Mouse (Mus musculus) heart, postnatal 10 days (tissue): ENCODE data around the gene Klk5. TPM values are rescaled to one million over a fixed set of nuclear protein-coding genes. Genes with fewer than 3 reads are reported as not detected.

ENCODE experiments used
- DNase-seq, 2 experiments: peaks; one replicate each; pipeline ENCODE4 v3.0.0; 2021
- intact Hi-C: fragments of 180-260 bp; cut with DNase I; formaldehyde crosslinking; loops from one replicate; pipeline ENCODE4 v1.15.1; 2025
- total RNA-seq, 2 experiments: library from RNA; stranded (reverse); gene quantifications; 2 replicates each; pipeline ENCODE4 v1.2.3; 2021

Klk5 gene
- total RNA-seq: not detected

DNA sequence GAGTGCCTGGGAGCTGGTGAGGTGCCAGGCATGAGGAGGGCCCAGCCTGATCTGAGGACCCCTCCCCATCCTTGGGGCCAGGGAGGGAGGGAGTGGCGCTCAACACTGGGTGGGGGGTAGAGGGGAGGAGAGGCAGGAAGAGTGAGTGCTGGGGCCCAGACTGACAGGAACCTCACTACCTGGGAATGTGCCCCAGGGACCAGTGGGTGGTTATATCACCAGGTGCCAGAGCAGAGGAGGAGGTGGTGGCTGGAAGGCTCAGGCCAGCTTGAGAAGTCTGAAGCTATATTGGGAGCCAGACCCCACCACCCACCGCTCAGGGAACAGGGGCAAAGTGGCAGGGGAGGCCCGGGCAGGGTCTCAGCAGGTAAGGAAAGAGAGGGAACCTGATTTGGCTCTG is at the start of gene Klk5:
Klk5 (plus strand) TSS at position 271 of the 400 bp plus-strand sequence.
- intact Hi-C loops: no loop called here
- no peak for DNase-seq

GRCm38 (mm10) chr7:43796355-43796754 is 45.4 kb upstream of the Klk5 start:
- DNase-seq: peak; percentile 19 to 32
- intact Hi-C loops: no loop called here

- intact Hi-C loops: no loop called here
- DNase-seq: peak in 1 of 2 experiments; percentile 16
Observed at GRCm38 (mm10) chr7:43797333-43797769, 44.4 kb upstream of the Klk5 start, which contains the start of gene Klk8. Gene Klk8, plus strand, starts transcription at chr7:43797577.

GRCm38 (mm10) chr7:43797844-43798462 is 43.8 kb upstream of the Klk5 start:
- intact Hi-C loops: no loop called here
- peak; percentile 15 to 16 for DNase-seq

DNA sequence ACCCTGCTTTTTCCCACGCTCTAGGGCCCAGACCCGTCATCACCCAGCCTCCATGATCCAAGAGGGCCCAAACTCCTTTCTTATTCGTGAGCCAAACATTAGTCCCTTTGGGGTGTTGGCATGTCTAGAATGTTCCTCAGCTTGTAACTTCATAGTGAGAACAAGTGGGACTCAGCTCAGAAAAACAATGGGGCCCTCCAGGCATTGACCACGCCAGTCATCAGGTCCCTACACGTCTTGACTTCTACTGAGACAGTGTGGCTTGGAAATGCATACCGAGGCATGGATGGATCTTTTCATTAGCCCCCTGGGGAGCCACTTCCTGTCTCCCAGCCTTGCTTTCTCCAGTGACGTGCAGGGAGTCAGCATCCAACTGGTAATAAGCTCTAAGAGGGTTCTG is 41.9 kb upstream of the Klk5 start:
- no peak for DNase-seq
- intact Hi-C loops: no loop called here

- DNase-seq: no peak
- intact Hi-C loops: no loop called here
Observed at GRCm38 (mm10) chr7:43810994-43811393, 30.8 kb upstream of the Klk5 start, which contains the start of gene Klk7. Gene Klk7, plus strand, starts transcription at chr7:43811294.

DNA sequence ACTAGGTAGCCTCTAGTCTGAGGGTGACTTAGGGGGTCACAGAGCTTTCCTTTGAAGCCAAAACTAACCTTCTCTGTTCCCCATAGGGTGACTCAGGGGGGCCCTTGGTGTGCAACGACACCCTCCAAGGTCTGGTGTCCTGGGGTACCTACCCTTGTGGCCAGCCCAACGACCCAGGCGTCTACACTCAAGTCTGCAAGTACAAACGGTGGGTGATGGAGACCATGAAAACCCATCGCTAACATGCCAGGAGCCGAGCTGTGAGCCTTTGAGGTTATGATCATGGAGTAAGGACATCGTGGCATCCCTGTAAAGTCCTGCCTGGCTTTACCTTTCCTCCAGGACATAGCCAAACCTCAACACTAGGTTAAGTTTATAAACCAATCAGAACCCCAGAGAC is 26.6 kb upstream of the Klk5 start:
- no peak for DNase-seq
- intact Hi-C loops: no loop called here

- DNase-seq: no peak
- intact Hi-C loops: no loop called here
Observed at GRCm38 (mm10) chr7:43816746-43817145, 25.0 kb upstream of the Klk5 start.

DNA sequence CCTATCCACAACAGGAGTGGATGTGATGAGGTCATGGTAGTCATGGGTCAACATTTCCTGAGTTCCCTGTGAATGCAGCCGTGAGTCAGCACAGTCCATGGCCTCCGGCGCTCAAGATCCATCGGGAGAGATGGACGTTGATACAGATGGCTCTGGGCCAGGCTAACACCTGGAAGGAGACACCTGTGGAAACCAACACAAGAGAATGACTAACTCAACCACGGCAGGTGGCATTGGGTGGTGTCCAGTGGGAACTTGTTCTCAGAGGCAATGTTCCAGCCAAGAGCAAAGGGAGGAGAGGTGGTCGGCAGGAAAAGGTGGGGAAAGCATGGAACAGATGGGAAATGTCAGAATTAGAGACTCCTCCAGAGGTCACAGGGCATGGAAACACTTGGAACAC is 20.2 kb upstream of the Klk5 start:
- no peak for DNase-seq
- intact Hi-C loops: no loop called here

DNA sequence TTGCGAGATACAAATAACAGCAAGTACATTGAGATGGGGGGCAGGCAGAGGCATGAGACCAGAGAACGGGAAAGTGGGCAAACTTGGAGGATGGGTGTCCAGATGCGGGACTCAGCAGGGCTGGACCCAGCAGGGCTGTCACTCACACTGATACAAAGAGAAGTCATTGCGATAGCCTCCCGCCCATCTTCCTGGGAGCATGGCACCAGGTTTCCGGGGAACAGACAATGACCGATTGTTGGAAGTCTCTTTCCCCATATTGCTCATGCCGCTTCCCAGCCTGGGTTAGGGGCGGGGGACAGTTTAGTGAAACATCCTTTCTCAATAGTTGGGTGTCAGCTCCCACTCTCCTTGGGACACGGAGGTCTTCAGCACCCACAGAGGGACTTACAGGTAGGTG is 17.6 kb upstream of the Klk5 start, which contains the start of gene Klk6:
Klk6 (plus strand) TSS at position 301 of the 400 bp plus-strand sequence.
- intact Hi-C loops: no loop called here
- DNase-seq: no peak

DNA sequence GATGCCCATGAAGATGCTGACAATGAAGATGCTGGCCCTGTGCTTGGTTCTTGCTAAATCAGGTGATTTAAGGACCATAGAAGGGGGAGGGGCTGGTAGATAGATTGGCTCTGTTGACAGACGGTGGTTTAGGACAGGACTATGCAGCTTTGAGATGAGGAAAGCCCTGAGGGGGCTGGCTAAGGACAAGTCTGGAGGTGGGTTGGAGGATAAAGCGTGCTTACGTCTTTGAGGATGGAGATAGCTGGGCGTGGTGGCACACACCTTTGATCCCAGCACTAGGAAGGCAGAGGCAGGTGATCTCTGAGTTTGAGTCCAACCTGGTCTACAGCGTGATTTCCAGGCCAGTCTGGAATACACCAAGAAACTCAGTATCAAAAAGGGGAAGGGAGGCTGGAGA is 15.7 kb upstream of the Klk5 start:
- no peak for DNase-seq
- intact Hi-C loops: no loop called here

- intact Hi-C loops: no loop called here
- no peak for DNase-seq
Observed at GRCm38 (mm10) chr7:43827706-43828105, 14.1 kb upstream of the Klk5 start.

DNA sequence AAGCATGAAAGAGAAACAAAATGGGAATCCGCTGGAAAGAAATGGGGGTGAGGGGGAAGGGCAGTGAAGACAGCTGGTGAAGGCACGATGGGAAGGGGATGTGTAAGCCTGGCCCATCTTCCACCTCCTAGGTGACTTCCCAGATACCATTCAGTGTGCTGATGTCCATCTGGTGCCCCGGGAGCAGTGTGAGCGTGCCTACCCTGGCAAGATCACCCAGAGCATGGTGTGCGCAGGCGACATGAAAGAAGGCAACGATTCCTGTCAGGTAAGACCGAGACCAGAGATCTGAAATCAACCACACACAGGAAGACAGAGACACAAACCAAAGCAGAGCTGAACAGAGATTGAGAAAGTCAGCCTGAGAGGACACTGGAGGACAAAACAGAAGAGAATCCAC is 12.8 kb upstream of the Klk5 start:
- DNase-seq: no peak
- intact Hi-C loops: no loop called here

GRCm38 (mm10) chr7:43843801-43844200 is 2.0 kb downstream of the Klk5 start:
- no peak for DNase-seq
- intact Hi-C loops: no loop called here

GRCm38 (mm10) chr7:43851616-43852015 is 9.8 kb downstream of the Klk5 start:
- DNase-seq: no peak
- intact Hi-C loops: no loop called here

DNA sequence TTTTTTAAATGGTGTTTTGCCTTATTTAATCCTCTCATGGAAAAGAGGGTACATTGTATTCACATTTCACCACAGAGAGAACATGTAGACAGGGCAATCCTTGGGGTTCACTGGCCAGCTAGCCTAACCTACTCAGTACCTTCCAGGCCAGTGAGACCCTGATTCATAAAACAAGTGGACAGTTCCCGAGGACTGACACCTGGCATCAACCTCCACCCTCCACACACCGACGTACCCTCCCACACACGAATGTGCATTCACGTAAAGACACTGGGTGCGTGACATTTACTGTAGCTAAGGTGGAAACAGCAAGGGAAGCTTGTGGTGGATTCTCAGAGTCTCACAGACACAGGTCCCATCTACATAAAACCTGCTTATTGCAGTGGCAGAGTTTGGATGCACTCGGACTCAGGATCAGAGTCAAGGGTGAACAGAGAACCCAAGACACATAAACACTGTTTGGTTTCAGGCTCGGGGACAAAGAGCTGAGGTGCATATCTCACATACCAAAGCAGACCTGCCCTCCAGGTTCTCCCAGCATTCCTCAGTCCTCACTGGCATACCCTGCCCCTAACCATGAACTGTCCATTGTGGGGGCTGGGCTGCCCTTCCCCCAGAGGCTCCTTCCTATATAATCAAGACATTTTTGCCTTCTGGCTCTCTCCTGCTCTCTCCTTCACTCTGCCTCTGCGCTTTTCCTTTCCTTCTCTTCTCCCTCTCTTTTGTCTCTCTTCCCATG is 13.0 kb downstream of the Klk5 start:
- DNase-seq: no peak
- intact Hi-C loops: no loop called here

DNA sequence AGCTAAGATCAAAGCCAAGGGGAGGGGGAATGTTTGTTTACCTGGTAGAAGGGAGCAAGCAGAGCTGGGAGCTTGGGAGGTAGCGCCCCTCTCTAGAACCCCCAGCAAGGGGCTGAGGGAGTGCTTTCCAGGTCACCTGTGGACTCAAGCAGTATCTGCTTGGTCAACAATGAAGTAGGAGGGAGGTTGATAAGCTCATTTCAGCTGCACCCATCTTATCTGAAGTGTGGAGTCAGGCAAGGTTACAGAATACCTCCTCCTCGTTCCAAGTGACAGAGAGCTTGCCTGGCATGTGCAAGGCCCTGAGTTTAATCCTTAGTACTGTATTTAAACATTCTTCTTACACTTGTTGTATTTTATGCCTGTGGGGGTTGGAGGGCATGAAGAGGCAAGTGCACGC is 13.9 kb downstream of the Klk5 start:
- DNase-seq: no peak
- intact Hi-C loops: no loop called here

GRCm38 (mm10) chr7:43856307-43856706 is 14.5 kb downstream of the Klk5 start:
- no peak for DNase-seq

GRCm38 (mm10) chr7:43857501-43857900 is 15.7 kb downstream of the Klk5 start:
- DNase-seq: no peak
- intact Hi-C loops: no loop called here

More at GRCm38 (mm10) chr7:43856307-43856706, 14.5 kb downstream of the Klk5 start:
- intact Hi-C loops: no loop called here

- DNase-seq: no peak
- intact Hi-C loops: no loop called here
Observed at GRCm38 (mm10) chr7:43860411-43860810, 18.6 kb downstream of the Klk5 start.

DNA sequence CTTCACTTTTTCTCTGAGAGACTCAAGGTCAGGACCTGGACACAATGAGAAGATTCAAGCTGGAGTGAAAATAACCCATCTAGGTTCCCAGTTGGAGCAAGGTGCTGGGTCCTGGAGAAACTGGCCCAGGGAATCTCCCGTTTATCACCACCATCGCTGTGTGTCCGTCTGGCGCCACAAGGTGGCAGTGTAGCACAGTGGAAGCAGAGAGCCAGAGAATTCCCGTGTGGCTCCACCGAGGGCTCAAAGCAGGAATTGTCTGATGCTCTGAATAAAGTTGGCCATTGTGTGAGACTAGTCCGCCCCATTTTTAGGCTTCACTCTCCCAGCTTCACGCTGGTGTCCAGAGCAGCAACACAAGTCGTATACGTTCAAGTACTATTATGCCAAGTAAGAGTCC is 31.5 kb downstream of the Klk5 start:
- DNase-seq: peak; percentile 57 to 78
- intact Hi-C loops: loop anchor here (2.0 kb wide), 2 partner anchors 22 to 48 kb away; no protein-coding TSS in a partner anchor

DNA sequence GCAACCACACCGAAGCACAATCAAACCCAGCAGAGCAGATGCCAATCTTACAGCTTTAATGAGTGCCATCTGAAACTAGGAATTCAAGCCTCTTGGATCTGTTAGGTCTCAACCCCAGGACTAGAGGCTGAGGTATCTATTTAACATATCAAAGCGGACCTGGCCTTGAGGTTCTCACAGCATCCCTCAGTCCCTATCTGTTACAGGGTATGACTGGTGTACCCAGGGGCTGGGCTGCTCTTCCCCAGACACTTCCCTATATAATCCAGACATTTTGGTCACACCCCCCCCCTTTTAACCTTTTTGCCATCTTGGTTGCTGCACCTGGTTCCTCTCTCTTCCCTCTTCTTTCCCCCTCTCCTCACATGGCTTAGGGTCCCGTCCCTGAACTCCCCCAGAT is 31.9 kb downstream of the Klk5 start:
- no peak for DNase-seq
- intact Hi-C loops: loop anchor here (2.0 kb wide), 2 partner anchors 21 to 47 kb away; no protein-coding TSS in a partner anchor
